Comparison of ENCODE assay signal across 9 mouse cellular contexts in the genomic region with DNA sequence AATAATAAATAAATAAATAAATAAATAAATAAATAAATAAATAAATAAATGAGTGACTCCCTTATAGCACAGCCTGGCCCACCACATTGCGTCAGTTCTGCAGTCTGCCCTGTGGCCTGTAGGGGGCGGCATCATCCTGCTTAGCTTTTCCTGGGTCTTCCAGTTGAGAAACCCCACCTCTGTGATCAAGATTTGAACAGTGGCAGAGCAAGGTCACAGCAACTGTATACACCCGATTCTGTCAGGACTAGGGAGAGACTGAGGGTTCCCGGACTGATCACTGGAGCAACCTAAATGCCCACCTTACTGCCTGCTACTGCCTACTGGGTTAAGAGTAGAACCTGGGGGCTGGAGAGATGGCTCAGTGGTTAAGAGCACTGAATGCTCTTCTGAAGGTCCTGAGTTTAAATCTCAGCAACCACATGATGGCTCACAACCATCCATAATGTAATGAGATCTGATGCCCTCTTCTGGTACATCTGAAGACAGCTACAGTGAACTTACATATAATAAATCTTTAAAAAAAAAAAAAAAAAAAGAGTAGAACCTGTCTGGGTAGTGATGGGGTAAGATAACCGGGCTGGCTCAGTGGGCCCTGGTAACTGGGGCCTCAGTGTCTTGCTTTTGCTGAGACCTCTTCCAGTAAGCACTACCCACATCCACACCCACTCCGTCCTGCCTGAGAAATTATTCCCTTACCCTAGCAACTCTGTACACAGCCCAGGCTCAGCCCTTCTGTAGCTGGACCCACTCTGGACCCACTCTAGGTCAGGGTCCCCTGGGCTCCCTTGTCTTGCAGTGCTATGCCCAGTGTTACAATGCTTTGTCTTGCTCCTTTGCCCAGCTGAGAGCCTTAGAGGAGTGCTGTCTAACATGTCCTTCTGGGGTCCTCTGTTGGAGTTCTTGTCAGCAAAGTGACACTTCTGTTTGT. TPM values are rescaled to one million over a fixed set of nuclear protein-coding genes. Genes with fewer than 3 reads are reported as not detected.
A peak's percentile ranks its signal among the peaks of the same experiment; 100 is the strongest.
DNase-seq lines count a peak whose midpoint lies in the region; ATAC-seq and TF ChIP-seq lines count a peak whose summit lies in the region.
"Had no signal": no experiment of that assay in that cellular context is flagged by ENCODE, and none has a peak within 500 bp of the region (broad histone marks: within the 10 kb centered on the region; RNA-seq: fewer than 3 reads in every experiment).

No protein-coding gene starts in this region.

- H3K4me1 ChIP-seq in MEL (ENCODE audit: control insufficient read depth in 1 of 2, insufficient read depth in 2 of 2, low read length in 2 of 2): no peaks in the 10 kb centered on the region
- no peaks in the 10 kb centered on the region for H3K4me1 ChIP-seq in hindbrain, embryonic 12.5 days
- no peaks in the 10 kb centered on the region for H3K4me1 ChIP-seq in lung, embryonic 16.5 days (replicated peaks; ENCODE audit: control insufficient read depth, insufficient read depth, low read length)
- H3K4me1 ChIP-seq: neural tube, embryonic 12.5 days had no signal

- TF ChIP-seq CTCF in MEL (IDR thresholded peaks at IDR 0.05 in 2 of 3, conservative IDR thresholded peaks at IDR 0.05 in 1 of 3; ENCODE audit: control insufficient read depth in 1 of 3, insufficient read depth in 1 of 3, low read depth in 2 of 3, low read length in 3 of 3, poor library complexity in 1 of 3, severe bottlenecking in 1 of 3): peak; percentile 75 to 95 (median 86)
- TF ChIP-seq CTCF in brain, embryonic 14.5 days (IDR thresholded peaks at IDR 0.05; ENCODE audit: borderline replicate concordance, extremely low read depth, insufficient read depth, insufficient read length): peak; percentile 90

- no peak overlapping the region for H3K4me2 ChIP-seq in hindbrain, embryonic 12.5 days (replicated peaks)
- H3K4me2 ChIP-seq in lung, embryonic 16.5 days (ENCODE audit: low read depth, low read length): no peak overlapping the region
- H3K4me2 ChIP-seq: neural tube, embryonic 12.5 days had no signal

- ATAC-seq in hindbrain, embryonic 12.5 days (ENCODE audit: low FRiP score): peak; percentile 60
- ATAC-seq in lung, embryonic 16.5 days (ENCODE audit: low read depth): peak; percentile 68

- TF ChIP-seq RAD21 in MEL (IDR thresholded peaks at IDR 0.05; ENCODE audit: low read depth, low read length): peak; percentile 67

- no peak overlapping the region for H3K9ac ChIP-seq in MEL (ENCODE audit: control insufficient read depth, low read depth, low read length, poor library complexity, severe bottlenecking)
- no peak overlapping the region for H3K9ac ChIP-seq in hindbrain, embryonic 12.5 days
- no peak overlapping the region for H3K9ac ChIP-seq in lung, embryonic 16.5 days (ENCODE audit: low read length)
- H3K9ac ChIP-seq: neural tube, embryonic 12.5 days had no signal

- no peaks in the 10 kb centered on the region for H3K9me3 ChIP-seq in MEL (replicated peaks; ENCODE audit: insufficient read depth, low read length)
- no peaks in the 10 kb centered on the region for H3K9me3 ChIP-seq in hindbrain, embryonic 12.5 days (replicated peaks)
- H3K9me3 ChIP-seq in lung, embryonic 16.5 days (ENCODE audit: control insufficient read depth, low read length): no peaks in the 10 kb centered on the region
- H3K9me3 ChIP-seq: neural tube, embryonic 12.5 days had no signal

- no peaks in the 10 kb centered on the region; a peak in 1 of 4 replicates for H3K36me3 ChIP-seq in MEL (ENCODE audit: control insufficient read depth in 1 of 2, insufficient read depth in 2 of 2, low read length in 2 of 2)
- no peaks in the 10 kb centered on the region for H3K36me3 ChIP-seq in hindbrain, embryonic 12.5 days
- H3K36me3 ChIP-seq in lung, embryonic 16.5 days (ENCODE audit: control insufficient read depth, insufficient read depth, low read length): no peaks in the 10 kb centered on the region
- H3K36me3 ChIP-seq: neural tube, embryonic 12.5 days had no signal

- no peaks in the 10 kb centered on the region for H3K27me3 ChIP-seq in MEL (ENCODE audit: control insufficient read depth in 1 of 2, insufficient read depth in 2 of 2, low read length in 2 of 2)
- H3K27me3 ChIP-seq in hindbrain, embryonic 12.5 days: no peaks in the 10 kb centered on the region
- no peaks in the 10 kb centered on the region for H3K27me3 ChIP-seq in lung, embryonic 16.5 days (ENCODE audit: control insufficient read depth, insufficient read depth, low read depth, low read length)
- H3K27me3 ChIP-seq: neural tube, embryonic 12.5 days had no signal

- WGBS in hindbrain, embryonic 12.5 days: 40% methylated on average over 6 of the region's 6 CpGs
- 36% methylated on average over 6 of the region's 6 CpGs for WGBS in lung, embryonic 16.5 days

- H3K27ac ChIP-seq in MEL (ENCODE audit: control insufficient read depth, low read depth, low read length): no peak overlapping the region
- H3K27ac ChIP-seq in hindbrain, embryonic 12.5 days: no peak overlapping the region
- H3K27ac ChIP-seq in lung, embryonic 16.5 days (ENCODE audit: low read length): no peak overlapping the region
- H3K27ac ChIP-seq: neural tube, embryonic 12.5 days had no signal

- no peak for TF ChIP-seq POLR2A in MEL (IDR thresholded peaks at IDR 0.05; ENCODE audit: control insufficient read depth in 1 of 2, insufficient read depth in 1 of 2, low read depth in 1 of 2, low read length in 2 of 2, poor library complexity in 1 of 2)
- TF ChIP-seq POLR2A in brain, embryonic 14.5 days (IDR thresholded peaks at IDR 0.05; ENCODE audit: borderline replicate concordance, extremely low read depth, insufficient read depth, insufficient read length, poor library complexity, severe bottlenecking): no peak

- no peak overlapping the region for H3K4me3 ChIP-seq in MEL (ENCODE audit: control insufficient read depth in 1 of 2, insufficient read depth in 1 of 2, low read depth in 2 of 2, low read length in 2 of 2)
- no peak overlapping the region for H3K4me3 ChIP-seq in hindbrain, embryonic 12.5 days
- H3K4me3 ChIP-seq in lung, embryonic 16.5 days (ENCODE audit: low read length): no peak overlapping the region
- H3K4me3 ChIP-seq: neural tube, embryonic 12.5 days had no signal

- H3K79me2 ChIP-seq in MEL (ENCODE audit: control insufficient read depth, insufficient read depth, low read length, poor library complexity): no peaks in the 10 kb centered on the region

- DNase-seq in MEL (ENCODE audit: low read depth, low spot score): peak; percentile 81
- DNase-seq in brain, embryonic 14.5 days (ENCODE audit: low read depth): peak; percentile 83
- peak; percentile 79 for DNase-seq in forelimb bud, embryonic 11.5 days (ENCODE audit: low read depth, low spot score)
- DNase-seq in layer of hippocampus, postnatal 10 days (ENCODE audit: low spot score in 2 of 2): peak; percentile 85 to 86
- DNase-seq in retina, postnatal 1 day: peak; percentile 88
- peak; percentile 90 for DNase-seq in thymus, postnatal 4 days

- TF ChIP-seq EP300 in MEL (IDR thresholded peaks at IDR 0.05; ENCODE audit: low read depth in 1 of 2, low read length in 2 of 2): no peak

TF ChIP-seq in MEL, 35 proteins besides CTCF, POLR2A, EP300 and RAD21:
- TF ChIP-seq ZNF384 (IDR thresholded peaks at IDR 0.05; ENCODE audit: low read depth, low read length): peak; percentile 73
- TF ChIP-seq ETS1 (IDR thresholded peaks at IDR 0.05; ENCODE audit: low read depth, low read length): no peak
- TF ChIP-seq POLR2AphosphoS2 (IDR thresholded peaks at IDR 0.05; ENCODE audit: low read length): no peak
- no peak for TF ChIP-seq MAX (IDR thresholded peaks at IDR 0.05; ENCODE audit: low read length)
- peak; percentile 22; the same call in 1 of the 2 replicates for TF ChIP-seq SMC3 (IDR thresholded peaks at IDR 0.05; ENCODE audit: low read depth, low read length)
TF ChIP-seq in MEL: peak in this region for 2.

RNA-seq across cellular contexts. Expression of a gene that starts 8.3 kb away (rescaled TPM):
- total RNA-seq in MEL (2012; rRNA removed): 16.7 and 22.4 TPM in 2 replicates
- polyA plus RNA-seq in MEL (2012; ENCODE audit: insufficient read depth in 1 of 2, insufficient read length in 2 of 2, low read depth in 1 of 2, low replicate concordance in 2 of 2, missing spikeins in 1 of 2): 10 to 100 TPM in 1 of 2 experiments, not detected in 1; 32.3 TPM
- 48.5 and 50.3 TPM in 2 replicates for polyA plus RNA-seq in brain, embryonic 14.5 days (2012; rRNA removed)
- polyA plus RNA-seq in hindbrain, embryonic 12.5 days (2016; fragmentation: Nextera tagmentation; extraction: Ambion mirVana): 37.3 and 37.5 TPM in 2 replicates
- total RNA-seq in layer of hippocampus, postnatal 10 days (2021): 10 to 100 TPM; 25.4 to 39.3 TPM
- polyA plus RNA-seq in lung, embryonic 16.5 days (2015; fragmentation: Nextera tagmentation; extraction: Ambion mirVana): 28.3 and 32.4 TPM in 2 replicates

RNA-seq across cellular contexts. Expression of a gene that starts 13.4 kb away (rescaled TPM):
- total RNA-seq in MEL (2012; rRNA removed): 12.3 and 16.1 TPM in 2 replicates
- 10 to 100 TPM in 1 of 2 experiments, not detected in 1; 31.9 TPM for polyA plus RNA-seq in MEL (2012; ENCODE audit: insufficient read depth in 1 of 2, insufficient read length in 2 of 2, low read depth in 1 of 2, low replicate concordance in 2 of 2, missing spikeins in 1 of 2)
- polyA plus RNA-seq in brain, embryonic 14.5 days (2012; rRNA removed): 4.8 and 10.7 TPM in 2 replicates
- polyA plus RNA-seq in hindbrain, embryonic 12.5 days (2016; fragmentation: Nextera tagmentation; extraction: Ambion mirVana): 3.8 and 4.0 TPM in 2 replicates
- total RNA-seq in layer of hippocampus, postnatal 10 days (2021): 10 to 100 TPM; 13.3 to 14.3 TPM
- 7.4 and 7.8 TPM in 2 replicates for polyA plus RNA-seq in lung, embryonic 16.5 days (2015; fragmentation: Nextera tagmentation; extraction: Ambion mirVana)
